Mouse (Mus musculus) embryonic facial prominence, embryonic 15.5 days (tissue): ENCODE results near the gene Gm11492. TPM values are rescaled to one million over a fixed set of nuclear protein-coding genes. Genes with fewer than 3 reads are reported as not detected.

ENCODE experiments used
- ATAC-seq: fragments of 200-750 bp; cut with Nextera tagmentation; 2 replicates; pipeline ENCODE4 v1.8.0; 2017; ENCODE audit warnings: low read depth, moderate TSS enrichment; ENCODE audit not compliant: insufficient number of reproducible peaks, low FRiP score, low TSS enrichment
- H3K27ac ChIP-seq: fragments of 300-500 bp; sonication (generic); replicated peaks from 2 replicates; pipeline ENCODE4 v1.5.1; 2015; ENCODE audit warnings: mild to moderate bottlenecking, inconsistent platforms
- H3K27me3 ChIP-seq: fragments of 300-500 bp; sonication (generic); 2 replicates; pipeline ENCODE4 v1.6.1; 2015; ENCODE audit warnings: inconsistent platforms
- H3K36me3 ChIP-seq: fragments of 300-500 bp; sonication (generic); 2 replicates; pipeline ENCODE4 v1.6.1; 2015; ENCODE audit warnings: mild to moderate bottlenecking, inconsistent platforms
- H3K4me1 ChIP-seq: fragments of 300-500 bp; sonication (generic); 2 replicates; pipeline ENCODE4 v1.6.1; 2015; ENCODE audit warnings: inconsistent platforms
- H3K4me2 ChIP-seq: fragments of 300-500 bp; sonication (generic); replicated peaks from 2 replicates; pipeline ENCODE4 v1.6.1; 2015; ENCODE audit warnings: mild to moderate bottlenecking, inconsistent platforms
- H3K4me3 ChIP-seq: fragments of 300-500 bp; sonication (generic); replicated peaks from 2 replicates; pipeline ENCODE4 v1.5.1; 2015; ENCODE audit warnings: mild to moderate bottlenecking, inconsistent platforms
- H3K9ac ChIP-seq: fragments of 300-500 bp; sonication (generic); 2 replicates; pipeline ENCODE4 v1.6.1; 2015; ENCODE audit warnings: inconsistent platforms
- H3K9me3 ChIP-seq: fragments of 300-500 bp; sonication (generic); replicated peaks from 2 replicates; pipeline ENCODE4 v1.6.1; 2016; ENCODE audit warnings: inconsistent platforms
- WGBS: fragments of 180-500 bp; shearing (Covaris S2); methylation state at CpG from one replicate; pipeline ENCODE4 v1.1.7; 2015; 5-methylcytosine and 5-hydroxymethylcytosine counted together
- polyA plus RNA-seq: library from polyadenylated mRNA; unstranded; fragments of >200 nt; fragmentation: Nextera tagmentation; extraction: Ambion mirVana; gene quantifications from 2 replicates; pipeline ENCODE4 v1.2.1, GENCODE M21; 2015

Gene Gm11492
- polyA plus RNA-seq, 1 experiment from 2014 or later, result not detected

DNA sequence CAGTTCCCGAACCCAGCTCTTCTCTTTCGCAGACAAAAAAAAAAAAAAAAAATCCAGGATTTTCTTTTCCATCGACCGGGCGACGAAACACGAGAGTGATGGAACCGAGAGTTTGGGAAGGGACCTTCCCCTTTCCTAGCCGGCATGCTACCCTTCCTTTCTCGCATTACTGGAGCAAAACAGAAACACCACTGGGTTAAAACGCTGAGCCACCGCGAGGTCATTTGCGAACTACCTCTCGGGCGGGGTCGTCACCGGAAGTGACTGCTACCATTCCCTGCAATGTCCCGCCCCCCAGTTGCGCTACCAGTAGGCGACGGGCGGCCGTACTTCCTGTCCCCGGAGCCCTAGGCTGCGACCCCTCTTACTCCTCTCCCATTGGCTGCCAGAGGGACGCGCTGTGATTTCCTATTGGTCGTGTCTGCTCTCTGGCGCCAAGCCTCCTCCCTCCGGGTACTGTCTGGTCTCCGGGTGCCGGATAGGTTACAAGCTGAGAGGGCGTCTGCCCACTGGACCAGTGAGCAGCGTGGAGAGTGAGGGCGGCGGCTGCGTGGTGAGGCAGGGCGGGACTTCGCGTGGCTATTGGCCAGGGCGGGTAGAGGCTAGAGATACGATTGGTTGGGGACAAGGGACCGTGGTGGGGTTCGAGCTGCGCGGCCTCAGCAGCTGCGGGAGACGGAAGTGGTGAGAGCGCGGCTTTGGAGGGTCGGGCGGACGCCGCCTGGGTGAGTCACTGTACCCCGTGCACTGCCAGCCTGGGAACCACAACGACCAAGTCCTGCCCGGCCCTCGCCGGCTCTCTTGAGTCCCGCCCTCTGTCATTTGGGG lies 25.3 kb downstream of the Gm11492 start, which contains the start of gene Mtmr4:
TSS of gene Mtmr4 (plus strand) at position 637 of the 828 bp plus-strand sequence.
- WGBS, result under 1% methylated on average over 57 of the region's 61 CpGs
- Histone ChIP-seq H3K27ac (peak within 1 kb of the TSS; percentile 95), H3K4me3 (peak within 1 kb of the TSS; percentile 73), H3K4me1 (peaks cover 54% of the 10 kb centered on the region), H3K4me2 (peak within 1 kb of the TSS; percentile 79), H3K9me3 (no peaks in the 10 kb centered on the region), H3K9ac (peak within 1 kb of the TSS; percentile 78), H3K36me3 (peaks cover 7% of the 10 kb centered on the region; the same call in 1 of the 2 replicates), H3K27me3 (no peaks in the 10 kb centered on the region)
- ATAC-seq, result peak; percentile 98

DNA sequence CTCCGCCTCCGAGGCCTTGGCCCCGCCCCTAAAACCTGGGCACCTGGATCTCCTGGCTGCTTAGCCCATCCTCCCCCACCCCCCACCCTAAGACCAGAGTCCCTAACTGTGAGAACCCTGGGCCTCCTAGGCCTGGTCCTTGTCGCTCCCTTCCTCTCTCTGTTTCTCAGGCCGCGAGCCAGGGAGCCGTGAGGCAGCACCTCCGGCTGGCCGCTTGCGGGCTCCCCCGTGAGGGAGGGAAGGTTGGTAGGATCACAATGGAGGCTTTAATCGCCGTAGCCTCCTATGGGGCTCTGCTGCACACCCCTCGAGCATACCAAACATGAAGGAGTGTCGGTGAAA lies 25.9 kb downstream of the Gm11492 start:
- Histone ChIP-seq H3K4me2 (peak overlapping the region; percentile 79), H3K9ac (peak overlapping the region; percentile 72), H3K4me3 (peak overlapping the region; percentile 73), H3K27ac (peak overlapping the region; percentile 94), H3K4me1 (peaks cover 58% of the 10 kb centered on the region), H3K27me3 (no peaks in the 10 kb centered on the region), H3K9me3 (no peaks in the 10 kb centered on the region), H3K36me3 (peaks cover 7% of the 10 kb centered on the region; the same call in 1 of the 2 replicates)
- no peak for ATAC-seq
- under 1% methylated on average over 14 of the region's 15 CpGs for WGBS

DNA sequence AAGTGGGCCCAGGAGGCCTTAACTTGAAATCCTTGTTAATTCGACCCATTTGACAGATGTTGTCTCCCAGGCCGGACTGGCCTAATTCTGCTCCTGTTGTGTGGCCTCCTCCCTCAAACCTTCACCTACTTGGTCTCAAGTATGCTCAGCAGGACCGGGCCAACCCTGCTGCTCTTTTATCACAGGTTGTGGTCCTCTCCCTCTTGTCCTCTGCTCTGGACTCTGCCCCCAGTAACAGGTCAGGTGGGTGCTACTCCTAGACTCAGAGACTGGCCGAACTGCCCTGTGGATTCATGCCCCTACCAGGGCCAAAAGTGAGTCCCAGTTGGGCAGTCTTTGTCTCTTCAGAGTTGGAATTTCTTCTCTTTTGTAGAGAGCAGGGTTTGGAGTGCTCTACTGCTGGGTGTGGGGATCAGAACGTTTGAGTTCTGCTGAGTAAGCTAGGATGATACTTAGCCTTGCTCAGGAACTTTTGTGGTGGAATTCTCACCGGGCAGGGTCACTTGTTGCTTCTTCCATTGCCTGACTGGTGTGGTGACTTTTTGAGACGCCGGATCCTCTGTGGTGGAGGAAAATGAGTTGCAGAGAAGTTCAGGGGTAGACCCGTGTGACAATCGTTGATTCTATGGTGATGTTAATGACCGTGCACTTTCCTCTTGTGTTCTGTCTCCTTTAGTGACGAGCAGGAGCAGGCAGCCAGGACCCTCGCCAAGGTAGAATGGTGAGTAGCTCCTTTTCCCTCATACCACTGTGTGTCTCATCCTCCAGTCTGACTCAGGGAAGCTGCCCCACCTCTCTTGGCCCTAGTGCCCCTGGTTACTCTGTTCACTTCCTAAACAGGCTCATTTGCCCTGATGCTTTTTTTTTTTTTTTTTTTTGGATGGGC lies 26.5 kb downstream of the Gm11492 start:
- H3K9me3 ChIP-seq, result no peaks in the 10 kb centered on the region
- H3K9ac ChIP-seq, result peak overlapping the region; percentile 72
- no peaks in the 10 kb centered on the region for H3K27me3 ChIP-seq
- peaks cover 58% of the 10 kb centered on the region for H3K4me1 ChIP-seq
- H3K4me2 ChIP-seq, result peak overlapping the region; percentile 79
- H3K27ac ChIP-seq, result peak overlapping the region; percentile 94
- peak overlapping the region; percentile 73 for H3K4me3 ChIP-seq
- 30% methylated on average over 13 of the region's 13 CpGs for WGBS
- no peak for ATAC-seq
- peaks cover 13% of the 10 kb centered on the region for H3K36me3 ChIP-seq

DNA sequence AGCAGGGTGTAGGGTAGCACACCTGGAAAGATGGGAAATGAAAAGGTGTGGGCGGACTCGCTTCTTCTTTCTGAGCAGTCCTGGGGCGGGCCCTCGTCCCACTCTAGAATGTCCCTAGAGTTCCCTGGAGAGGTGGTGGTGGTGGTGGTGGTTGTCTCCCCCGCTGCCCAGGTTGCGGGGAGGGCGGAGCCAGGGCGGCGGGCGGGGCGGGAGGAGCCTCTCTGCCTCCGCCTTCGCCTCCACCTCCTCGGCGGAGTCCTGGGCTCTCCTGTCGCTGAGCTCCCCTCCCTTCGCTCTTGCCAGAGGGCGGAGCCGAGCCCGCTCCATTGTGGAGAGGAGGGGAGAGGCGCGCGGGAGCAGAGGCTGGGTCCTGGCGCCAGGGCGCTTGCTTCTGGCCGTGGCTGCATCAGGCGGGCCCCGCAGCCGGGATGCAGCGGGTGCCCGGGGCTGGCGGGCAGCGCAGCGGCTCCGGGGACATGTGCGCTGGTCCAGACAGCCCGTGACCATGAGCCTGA lies 28.9 kb downstream of the Gm11492 start:
- Histone ChIP-seq H3K4me3 (peak overlapping the region; percentile 66), H3K27me3 (no peaks in the 10 kb centered on the region), H3K27ac (peak overlapping the region; percentile 86), H3K9me3 (no peaks in the 10 kb centered on the region), H3K4me2 (peak overlapping the region; percentile 86), H3K9ac (peak overlapping the region; percentile 71), H3K4me1 (peaks cover 46% of the 10 kb centered on the region), H3K36me3 (peaks cover 38% of the 10 kb centered on the region)
- ATAC-seq, result peak; percentile 75
- WGBS, result 2% methylated on average over 35 of the region's 37 CpGs

DNA sequence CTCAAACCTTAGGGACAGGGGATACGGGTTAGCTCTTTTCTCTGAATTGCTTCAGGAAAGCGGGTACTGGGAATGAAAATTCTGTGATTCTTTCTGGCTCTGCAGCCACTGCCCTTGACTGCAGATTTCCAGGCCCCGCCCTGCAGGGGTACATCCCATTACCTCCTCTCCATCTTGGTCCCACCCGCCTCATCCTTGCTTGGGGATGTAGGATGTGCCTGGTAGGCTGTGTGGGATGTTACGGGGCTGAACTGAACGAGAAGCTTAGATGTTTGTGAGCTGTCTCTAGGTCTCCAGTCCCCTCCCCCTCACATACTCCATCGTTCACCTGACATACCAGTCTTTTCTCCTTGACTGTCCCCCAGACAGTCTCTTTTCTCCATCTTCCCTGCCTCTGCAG lies 29.5 kb downstream of the Gm11492 start:
- Histone ChIP-seq H3K4me3 (peak overlapping the region; percentile 66), H3K36me3 (peaks cover 44% of the 10 kb centered on the region), H3K9me3 (no peaks in the 10 kb centered on the region), H3K27me3 (no peaks in the 10 kb centered on the region), H3K27ac (peak overlapping the region; percentile 86), H3K9ac (peak overlapping the region; percentile 71), H3K4me2 (peak overlapping the region; percentile 86), H3K4me1 (peaks cover 41% of the 10 kb centered on the region)
- ATAC-seq, result no peak
- WGBS, result 1% methylated on average over 7 of the region's 7 CpGs

DNA sequence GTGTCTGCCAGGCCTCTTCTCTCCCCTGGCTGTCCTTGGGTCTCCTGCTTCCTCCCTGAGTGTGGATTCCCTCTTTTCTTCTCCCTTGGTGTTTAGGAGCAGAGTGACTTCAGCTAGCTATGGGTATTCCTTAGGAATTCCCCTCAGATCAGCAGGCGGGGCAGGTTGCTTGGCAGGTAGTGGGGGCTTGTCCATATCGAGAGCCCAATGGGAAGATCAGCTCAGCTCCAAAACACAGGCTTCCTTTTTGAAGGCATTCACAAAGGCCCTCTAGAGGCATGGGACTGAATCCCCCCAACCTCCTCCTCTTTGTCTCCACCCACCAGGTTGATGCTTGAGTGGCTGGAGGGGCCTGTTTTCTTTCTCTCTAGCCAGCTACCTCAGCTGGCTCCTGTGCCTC lies 30.0 kb downstream of the Gm11492 start:
- 14% methylated on average over 2 of the region's 2 CpGs for WGBS
- H3K27me3 ChIP-seq, result no peaks in the 10 kb centered on the region
- peaks cover 41% of the 10 kb centered on the region for H3K4me1 ChIP-seq
- H3K36me3 ChIP-seq, result peaks cover 49% of the 10 kb centered on the region
- no peaks in the 10 kb centered on the region for H3K9me3 ChIP-seq
- peak overlapping the region; percentile 86; the same call in 1 of the 2 replicates for H3K27ac ChIP-seq
- ATAC-seq, result no peak
- no peak overlapping the region for H3K9ac ChIP-seq
- H3K4me2 ChIP-seq, result peak overlapping the region; percentile 86
- peak overlapping the region; percentile 66 for H3K4me3 ChIP-seq

DNA sequence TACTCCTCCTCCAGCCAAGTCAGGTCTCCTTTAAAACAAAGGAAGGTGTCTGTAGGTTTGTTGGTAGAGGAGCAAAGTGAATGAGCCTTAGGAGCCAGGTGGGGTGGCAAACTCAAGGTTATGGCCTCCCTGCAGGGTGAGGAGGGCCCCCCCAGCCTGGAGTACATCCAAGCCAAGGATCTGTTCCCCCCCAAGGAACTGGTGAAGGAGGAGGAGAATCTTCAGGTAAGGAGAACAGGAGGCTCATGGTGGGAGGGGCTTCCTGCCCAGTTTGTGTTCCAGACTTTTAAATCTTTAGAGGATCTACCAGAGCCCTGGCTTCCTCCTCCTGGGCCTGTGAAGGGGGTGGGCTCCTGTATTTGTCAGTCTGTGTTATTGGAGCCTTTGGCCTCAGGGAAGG lies 30.6 kb downstream of the Gm11492 start:
- Histone ChIP-seq H3K4me1 (peaks cover 41% of the 10 kb centered on the region), H3K36me3 (peaks cover 54% of the 10 kb centered on the region), H3K9me3 (no peaks in the 10 kb centered on the region), H3K4me2 (no peak overlapping the region), H3K27ac (no peak overlapping the region), H3K4me3 (no peak overlapping the region), H3K9ac (no peak overlapping the region), H3K27me3 (no peaks in the 10 kb centered on the region)
- no peak for ATAC-seq

DNA sequence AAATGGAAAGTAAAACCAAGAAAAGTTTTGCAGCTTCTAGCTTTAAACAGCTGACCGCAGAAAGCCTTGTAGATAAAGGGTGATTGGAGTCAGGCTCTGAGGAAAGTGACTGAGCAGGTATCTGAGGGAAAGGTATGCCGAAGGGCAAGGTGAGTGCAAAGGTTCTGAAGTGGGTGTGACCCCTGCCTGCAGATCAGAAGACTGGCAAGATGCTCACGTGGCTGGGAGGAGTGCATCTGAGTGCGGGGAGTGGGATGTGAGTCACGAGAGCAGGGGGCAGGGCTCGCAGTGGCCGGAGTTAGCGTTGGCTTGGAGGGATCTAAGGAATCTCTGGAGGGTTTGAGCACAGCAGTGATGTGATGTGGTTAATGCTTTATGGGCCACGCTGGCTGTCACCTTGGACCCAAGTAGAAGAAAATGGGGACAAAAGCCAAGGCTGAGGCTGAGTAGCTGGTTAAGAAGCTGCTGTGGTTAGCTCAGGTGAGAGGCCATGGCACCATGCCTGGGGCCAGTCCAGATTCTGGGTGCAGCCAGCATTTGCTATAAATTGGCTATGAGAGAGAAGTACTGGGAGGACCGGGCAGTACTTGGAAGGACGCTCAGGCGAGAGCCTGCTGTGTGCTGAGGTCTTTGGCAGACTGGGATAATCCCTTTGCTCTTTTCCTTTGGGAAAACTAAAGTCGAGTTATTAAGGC lies 33.1 kb downstream of the Gm11492 start:
- no peak overlapping the region for H3K4me3 ChIP-seq
- H3K27me3 ChIP-seq, result no peaks in the 10 kb centered on the region
- 88% methylated on average over 13 of the region's 13 CpGs for WGBS
- no peaks in the 10 kb centered on the region for H3K9me3 ChIP-seq
- H3K27ac ChIP-seq, result no peak overlapping the region
- H3K4me2 ChIP-seq, result no peak overlapping the region
- H3K4me1 ChIP-seq, result peaks cover 22% of the 10 kb centered on the region
- no peak for ATAC-seq
- H3K36me3 ChIP-seq, result peaks cover 73% of the 10 kb centered on the region
- no peak overlapping the region for H3K9ac ChIP-seq

DNA sequence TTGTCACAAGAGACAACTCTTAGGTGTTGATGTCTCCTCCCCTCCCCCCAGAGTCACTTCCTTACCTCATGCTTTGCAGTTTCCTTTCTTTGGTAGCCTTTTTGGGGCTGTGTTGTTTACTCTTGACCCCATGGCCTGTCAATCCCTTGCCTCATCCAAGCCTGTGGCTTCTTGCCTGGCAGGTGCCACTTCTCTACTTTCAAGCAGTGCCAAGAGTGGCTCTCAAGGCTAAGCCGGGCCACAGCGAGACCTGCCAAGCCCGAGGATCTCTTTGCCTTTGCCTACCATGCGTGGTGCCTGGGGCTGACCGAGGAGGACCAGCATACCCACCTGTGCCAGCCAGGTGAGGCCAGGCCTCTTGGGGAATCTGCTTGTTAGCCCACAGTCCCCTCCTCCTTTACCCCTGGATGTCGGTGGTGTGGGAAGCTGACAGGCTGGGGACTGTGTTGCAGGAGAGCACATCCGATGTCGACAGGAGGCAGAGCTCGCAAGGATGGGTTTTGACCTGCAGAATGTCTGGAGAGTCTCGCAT lies 33.9 kb downstream of the Gm11492 start:
- Histone ChIP-seq H3K4me3 (no peak overlapping the region), H3K9me3 (no peaks in the 10 kb centered on the region), H3K4me2 (no peak overlapping the region), H3K9ac (no peak overlapping the region), H3K27ac (no peak overlapping the region), H3K27me3 (no peaks in the 10 kb centered on the region), H3K4me1 (peaks cover 15% of the 10 kb centered on the region), H3K36me3 (peaks cover 81% of the 10 kb centered on the region)
- 79% methylated on average over 10 of the region's 10 CpGs for WGBS
- ATAC-seq, result no peak

DNA sequence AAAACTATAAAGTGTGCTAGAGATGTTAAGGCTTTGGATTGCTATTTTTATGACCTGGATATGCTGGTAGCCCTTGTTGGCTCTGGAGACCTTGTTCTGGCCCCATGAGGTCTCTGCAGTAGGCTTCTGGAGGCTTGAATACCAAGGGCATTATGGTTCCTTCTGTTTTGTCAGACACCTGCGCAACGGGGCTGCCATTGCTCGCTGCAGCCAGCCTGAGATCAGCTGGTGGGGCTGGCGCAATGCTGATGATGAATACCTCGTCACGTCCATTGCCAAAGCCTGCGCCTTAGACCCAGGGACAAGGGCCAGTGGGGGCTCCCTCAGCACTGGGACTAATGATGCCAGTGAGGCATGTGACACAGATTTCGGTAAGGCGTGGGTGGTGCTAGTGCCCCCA lies 35.8 kb downstream of the Gm11492 start:
- peaks cover 98% of the 10 kb centered on the region for H3K36me3 ChIP-seq
- WGBS, result 91% methylated on average over 9 of the region's 9 CpGs

More for the DNA sequence above, 35.8 kb downstream of the Gm11492 start:
- no peak overlapping the region for H3K27ac ChIP-seq
- no peak overlapping the region for H3K4me3 ChIP-seq
- H3K27me3 ChIP-seq, result no peaks in the 10 kb centered on the region
- H3K9ac ChIP-seq, result no peak overlapping the region
- H3K4me2 ChIP-seq, result no peak overlapping the region
- no peak for ATAC-seq
- no peaks in the 10 kb centered on the region for H3K9me3 ChIP-seq
- H3K4me1 ChIP-seq, result no peaks in the 10 kb centered on the region
